Mouse (Mus musculus) cerebellum, adult (tissue): ENCODE data around the gene Tst.
A peak's percentile ranks its signal among the peaks of the same experiment; 100 is the strongest.

ENCODE experiments used
- ATAC-seq: cut with Nextera tagmentation; 2 replicates; pipeline ENCODE4 v1.9.2; 2017; ENCODE audit warnings: mild to moderate bottlenecking, moderate library complexity, mixed read lengths; ENCODE audit not compliant: insufficient number of reproducible peaks, low FRiP score, low TSS enrichment

The Tst gene

DNA sequence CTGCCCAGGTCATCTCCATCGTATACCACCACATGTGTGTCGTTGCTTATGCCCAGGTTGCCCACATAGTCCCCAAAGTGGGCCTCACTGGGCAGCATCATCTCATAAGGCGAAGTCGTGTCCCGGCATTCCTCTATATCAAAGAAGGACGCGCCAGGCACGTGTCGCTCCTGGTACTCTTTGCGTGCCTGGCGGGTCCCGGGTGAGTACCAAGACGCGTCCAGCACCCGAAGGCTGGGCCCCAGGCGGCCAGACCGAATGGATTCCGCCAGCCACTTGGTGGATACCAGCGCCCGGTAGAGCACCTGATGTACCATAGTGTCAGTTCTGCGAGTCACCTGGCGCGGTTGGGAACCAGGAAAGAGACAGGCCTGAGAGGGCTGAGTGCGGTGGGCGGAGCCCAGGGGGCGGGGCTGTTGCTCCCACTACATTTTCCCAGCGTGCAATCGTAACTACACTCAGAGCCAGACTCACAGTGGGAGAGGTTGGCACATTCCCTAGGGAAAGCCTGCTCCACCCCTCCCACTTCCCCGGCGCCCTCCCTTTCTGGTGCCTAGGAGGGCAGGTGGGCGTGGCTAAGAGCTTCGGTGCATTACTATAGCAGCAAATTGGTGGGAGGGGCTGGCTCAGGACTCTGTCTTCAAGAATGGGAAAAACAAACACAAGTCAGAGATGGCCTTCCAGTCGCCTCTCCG lies at the start of gene Tst:
Gene Tst, minus strand, starts transcription at position 391 of the 695 bp plus-strand sequence.
- ATAC-seq = peak; percentile 38; the same call in 1 of the 2 replicates

DNA sequence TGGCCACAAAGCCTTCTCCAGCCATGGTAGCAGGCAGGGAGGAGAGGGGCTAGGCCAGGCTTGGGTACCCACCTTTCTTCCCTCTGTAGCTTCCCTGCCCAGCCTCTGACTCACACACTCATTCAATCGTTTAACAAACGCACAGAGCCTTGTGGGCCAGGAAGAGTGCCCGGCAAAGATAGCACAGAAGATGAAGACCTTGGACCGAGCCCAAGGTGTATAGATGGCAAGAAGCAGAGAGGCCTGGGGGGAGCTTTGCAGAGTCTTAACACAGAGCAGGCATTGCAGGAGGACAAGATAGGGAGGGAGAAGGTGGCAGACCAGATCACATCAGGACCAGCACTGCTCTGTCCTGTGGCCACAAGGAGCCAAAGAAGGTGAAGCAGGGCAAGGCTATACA lies 49.5 kb upstream of the Tst start:
- ATAC-seq = no peak

DNA sequence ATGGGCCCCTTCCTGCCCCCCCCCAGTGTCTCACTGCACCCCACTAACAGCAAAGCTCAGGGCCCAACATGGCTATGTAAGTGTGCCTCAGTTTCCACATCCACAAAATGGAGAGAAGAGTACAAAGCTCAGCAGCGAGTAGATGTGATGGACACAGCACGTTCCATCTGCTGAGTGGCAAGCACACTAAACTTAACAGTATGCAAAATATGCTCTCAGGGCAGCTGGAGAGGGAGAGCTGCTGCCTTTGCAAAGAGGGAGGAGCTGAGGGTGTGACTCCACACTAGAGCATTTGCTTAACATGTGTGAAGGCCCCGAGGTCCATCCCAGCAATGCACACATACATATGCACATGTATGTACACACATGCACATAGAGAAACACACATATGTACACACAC lies 47.2 kb upstream of the Tst start:
- ATAC-seq = no peak

DNA sequence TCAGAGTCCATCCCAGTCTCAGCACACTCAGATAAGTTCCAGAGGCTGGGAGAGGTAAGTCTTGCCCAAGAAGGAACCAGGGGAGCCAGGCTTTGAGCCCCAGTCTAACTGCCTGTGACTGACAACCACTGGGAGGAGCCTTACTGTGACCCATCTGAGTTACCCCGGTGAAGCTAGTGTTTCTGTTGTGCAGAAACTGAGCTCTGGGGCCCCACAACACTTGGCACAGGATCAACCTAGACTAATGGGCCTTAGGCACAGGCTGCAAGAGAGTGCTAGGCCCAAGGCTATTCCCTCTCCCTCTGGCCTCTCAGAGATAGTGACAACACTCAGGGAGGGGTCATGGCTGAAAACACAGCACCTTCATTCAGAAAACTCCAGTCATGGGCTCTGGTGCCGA lies 45.5 kb upstream of the Tst start:
- ATAC-seq = no peak

DNA sequence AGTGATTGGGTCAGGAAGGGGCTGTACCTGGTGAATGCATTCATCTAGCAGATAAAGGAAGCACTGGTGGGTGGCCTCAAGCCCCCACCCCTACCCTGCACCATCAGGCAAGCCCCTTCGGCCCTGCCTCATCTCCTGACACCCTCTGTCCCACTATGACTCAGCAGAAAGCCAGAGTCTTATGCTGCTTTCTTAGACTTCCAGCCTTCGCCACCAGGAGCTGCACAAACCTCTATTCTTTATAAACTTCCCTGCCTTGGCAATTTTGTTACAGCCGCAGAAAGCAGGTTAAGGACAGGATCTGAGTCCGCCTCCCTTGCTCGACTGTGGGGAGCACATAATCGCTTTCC lies 44.7 kb upstream of the Tst start:
- no peak for ATAC-seq

DNA sequence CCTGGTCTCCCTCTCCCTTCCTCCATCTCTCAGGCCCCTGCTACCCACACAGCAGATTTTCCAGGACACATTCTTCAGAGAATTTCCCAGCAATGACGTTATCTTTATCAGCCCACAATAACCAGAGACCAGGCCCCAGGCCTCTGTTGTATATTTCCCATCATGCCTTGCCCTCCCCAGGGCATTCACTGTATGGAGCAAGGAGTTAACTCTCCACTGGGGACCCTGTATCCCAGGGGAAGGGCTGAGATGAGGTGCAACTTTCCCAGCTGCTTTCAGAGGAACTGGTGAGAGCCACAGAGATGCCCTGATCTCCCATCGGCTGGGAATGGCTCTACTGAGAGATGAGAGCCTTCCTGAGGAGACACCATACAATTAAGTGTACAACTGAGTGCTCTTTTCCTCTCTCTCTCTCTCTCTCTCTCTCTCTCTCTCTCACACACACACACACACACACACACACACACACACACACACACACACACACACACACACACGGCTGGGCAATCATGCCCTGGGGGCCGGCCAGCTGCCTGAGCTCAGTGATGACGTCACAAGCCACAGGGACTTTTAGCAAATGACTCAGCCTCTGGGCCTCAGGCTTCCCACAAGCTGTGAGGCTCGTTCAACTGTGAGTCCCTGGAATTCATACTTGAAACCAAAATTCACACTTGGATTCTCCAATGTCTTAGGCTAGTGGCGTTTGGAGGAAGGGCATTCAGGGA lies 44.1 kb upstream of the Tst start:
- no peak for ATAC-seq

DNA sequence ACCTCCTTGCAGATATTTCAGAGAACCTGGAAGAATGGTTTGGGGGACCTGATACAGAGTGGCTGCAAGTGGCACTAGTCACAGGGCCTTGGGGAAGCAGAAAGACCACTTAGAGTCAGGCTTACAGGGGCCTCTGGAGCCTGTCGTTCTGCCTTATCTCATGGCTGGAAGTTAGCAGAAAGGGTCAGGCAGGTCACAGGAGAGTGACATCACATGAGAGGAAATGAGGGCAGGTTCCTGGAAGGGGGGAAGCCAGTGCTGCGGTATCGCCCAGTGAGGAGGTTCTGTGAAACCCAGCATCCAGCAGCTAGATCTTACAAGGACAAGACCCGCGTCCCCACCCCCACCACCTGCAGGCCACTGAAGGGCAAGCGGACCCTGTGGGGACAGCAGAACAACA lies 43.4 kb upstream of the Tst start:
- no peak for ATAC-seq

DNA sequence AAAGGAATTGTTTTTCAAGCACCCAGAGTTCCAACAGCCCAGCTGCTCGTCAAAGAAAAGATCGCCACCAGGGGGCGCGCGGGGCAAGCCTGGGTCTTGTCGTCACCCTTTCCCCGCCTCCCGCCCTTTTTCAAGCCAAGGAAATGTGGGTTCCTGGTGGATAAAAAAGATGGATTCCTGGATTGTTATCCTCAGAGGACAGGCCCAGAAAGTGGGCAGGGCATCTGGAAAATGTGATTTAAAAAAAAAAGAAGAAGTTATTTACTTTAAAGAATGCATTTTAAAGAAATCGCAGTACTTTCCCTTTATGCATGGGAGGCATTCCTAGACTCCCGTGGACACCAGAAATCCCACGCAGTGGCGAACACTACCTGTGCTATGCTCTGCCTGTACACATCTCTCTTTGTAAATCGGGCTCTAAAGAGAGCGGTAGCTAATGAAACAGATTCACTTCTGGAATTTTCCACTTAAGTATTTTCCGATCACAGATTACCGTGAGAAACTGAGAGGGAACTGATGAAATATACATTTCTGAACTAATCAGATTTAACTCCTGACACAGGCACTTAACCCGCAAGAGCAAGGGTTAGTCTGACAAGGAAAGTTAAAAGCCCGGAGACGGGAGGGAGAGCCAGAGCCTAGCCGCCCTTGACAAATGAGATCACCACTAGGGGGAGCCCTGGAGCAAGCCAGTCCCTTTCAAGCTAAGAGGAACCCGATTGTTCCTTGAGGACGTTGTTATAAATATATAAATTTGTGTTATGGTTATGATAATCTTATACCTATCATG lies 42.2 kb upstream of the Tst start:
- peak; percentile 51; the same call in 1 of the 2 replicates for ATAC-seq

DNA sequence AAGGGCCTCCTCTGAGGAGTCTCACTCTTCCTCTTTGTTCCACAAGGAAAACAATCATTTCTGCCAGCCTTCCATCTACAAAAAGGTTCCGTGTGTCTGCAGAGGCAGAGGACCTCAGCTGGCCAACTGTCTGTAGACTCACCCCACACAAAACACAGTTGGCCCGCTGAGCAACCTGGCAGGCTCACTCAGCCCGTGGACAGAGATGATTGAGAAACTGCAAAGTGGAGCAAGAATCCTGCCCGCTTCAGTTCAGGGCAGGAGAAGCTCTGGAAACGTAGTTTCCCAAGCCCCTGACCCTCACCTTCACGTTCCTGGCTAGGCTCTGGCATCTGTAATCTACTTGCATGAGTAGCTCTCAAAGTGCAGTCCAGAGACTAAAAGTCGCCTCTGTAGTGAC lies 41.4 kb upstream of the Tst start:
- no peak for ATAC-seq

DNA sequence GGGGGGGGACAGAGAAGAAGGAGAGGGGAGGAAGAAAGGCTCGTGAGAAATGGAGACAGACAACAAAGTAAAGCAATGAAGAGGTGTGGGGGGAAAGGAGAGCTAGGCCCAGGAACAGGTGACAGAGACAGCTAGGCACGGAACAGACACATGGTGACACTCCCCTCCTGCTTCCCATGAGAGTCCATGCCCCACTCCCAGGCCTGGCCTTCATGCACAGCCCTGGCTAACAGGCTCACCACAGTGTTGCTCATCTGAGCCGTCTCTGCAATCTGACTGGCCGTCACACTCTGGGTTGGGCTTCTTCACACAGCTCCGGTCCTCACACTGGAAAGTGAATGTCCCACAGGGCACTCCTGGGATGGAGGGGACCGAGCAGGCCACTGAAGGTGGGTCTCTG lies 38.1 kb upstream of the Tst start:
- no peak for ATAC-seq

DNA sequence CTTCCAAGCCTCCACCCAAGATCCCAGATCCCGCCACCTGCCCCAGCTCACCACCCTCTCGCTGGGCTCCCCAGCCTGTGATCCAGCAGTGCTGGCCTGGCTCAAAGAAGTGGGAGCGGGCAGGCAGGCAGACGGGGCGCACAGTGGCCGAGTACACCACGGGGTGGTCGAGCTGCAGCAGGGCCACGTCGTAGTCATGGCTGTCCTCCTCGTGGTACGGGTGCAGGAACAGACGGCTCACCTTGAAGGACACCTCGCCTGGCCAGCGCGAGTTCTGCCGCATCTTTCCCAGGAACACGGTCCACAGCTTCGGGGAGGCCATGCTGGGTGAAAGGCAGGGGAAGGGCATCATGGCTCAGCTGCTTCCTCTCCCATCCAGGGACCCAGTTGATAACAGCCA lies 36.5 kb upstream of the Tst start:
- no peak for ATAC-seq

DNA sequence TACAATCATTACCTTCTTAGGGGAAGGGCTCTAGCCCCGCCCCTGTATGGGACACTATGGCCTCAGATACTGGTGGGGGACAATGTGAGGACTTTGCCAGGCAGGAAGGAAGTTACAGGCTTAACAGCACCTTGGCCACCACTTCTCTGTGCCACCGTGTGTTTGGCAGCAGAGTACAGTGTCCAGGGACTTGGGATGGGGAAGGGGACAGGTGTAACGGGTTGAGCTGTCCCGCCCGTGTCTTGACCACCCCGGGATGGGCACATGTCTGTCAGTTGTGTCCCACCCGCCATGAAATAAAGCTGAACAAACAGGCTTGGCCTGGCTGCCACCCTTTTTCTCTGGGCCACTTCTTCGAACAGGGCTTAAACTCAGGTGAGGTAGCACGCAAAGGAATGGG lies 33.3 kb upstream of the Tst start:
- no peak for ATAC-seq

DNA sequence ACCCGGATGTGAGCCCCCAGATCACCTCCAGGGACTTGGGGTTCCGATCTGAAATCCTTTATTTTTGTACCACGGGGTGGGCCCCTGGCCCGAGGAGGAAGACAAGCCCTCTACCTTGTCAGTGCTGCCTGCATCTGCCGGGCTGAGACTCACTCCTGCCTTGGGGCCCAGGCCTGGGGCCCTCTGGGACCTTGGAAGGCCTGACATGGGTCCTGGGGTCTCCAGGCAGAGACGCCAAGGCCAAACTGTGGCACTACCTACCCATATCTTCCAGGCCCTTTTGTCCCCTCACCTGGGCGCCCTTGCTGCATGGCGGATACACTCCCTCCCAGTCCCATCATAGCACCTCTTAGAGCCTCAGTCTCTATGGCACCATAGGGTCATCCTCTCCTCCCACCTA lies 32.8 kb upstream of the Tst start:
- ATAC-seq = no peak

DNA sequence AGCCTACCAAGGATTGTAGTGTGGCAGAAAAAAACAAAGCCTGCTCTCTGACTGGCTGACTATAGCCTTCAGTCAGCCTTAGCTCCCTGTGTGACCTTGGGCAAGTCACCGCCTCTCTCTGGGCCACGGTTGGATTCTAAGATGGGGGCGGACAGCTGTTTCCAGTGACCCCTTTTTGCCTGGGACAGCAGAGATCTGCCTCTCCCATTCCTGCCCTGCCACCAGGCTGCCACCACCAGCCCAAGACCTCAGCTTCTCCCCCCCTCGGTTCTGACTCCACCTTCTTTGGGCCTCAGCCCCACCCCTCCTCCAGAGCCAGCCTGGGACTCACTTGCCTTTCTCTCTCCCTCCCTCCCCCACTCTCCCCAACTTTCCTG lies 32.3 kb upstream of the Tst start:
- ATAC-seq = no peak

DNA sequence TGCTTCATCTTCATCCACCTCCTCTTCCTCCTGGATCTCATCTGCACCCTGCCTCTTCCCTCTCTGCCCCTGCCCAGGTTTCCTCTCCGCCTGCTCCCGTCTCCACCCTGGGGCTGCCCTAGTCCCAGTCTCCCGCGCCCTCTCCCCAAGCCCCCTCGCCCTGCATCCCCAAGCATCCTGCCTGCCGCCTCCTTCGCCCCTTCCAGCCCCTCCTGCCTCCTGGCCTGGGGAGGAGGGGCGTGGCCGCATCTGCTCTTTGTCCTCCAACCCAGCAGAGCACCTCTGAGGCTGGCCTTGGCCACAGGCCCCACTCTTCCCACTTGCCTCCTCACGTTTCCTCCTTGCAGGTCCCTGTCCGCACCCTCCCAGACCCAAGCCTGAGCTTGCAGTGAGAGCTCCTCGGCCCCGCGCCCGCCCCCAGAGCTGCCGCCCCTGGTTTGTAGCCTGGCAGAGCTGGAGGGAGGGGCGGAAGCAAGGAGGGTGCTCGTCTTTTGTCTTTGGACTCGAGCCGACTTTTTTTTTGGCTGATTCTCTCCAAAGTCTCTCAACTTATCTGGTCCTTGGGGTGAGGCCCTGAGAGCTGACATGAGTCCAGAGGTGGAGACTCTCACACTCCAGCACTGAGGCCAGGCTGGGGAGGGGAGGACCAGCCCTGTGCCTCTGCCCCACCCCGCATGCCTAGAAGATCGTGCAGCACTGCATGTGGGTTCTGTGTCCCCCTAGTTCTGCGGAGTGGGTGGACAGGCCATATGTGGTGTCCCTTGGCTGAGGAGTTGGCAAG lies 31.7 kb upstream of the Tst start:
- ATAC-seq = peak; percentile 8; the same call in 1 of the 2 replicates

DNA sequence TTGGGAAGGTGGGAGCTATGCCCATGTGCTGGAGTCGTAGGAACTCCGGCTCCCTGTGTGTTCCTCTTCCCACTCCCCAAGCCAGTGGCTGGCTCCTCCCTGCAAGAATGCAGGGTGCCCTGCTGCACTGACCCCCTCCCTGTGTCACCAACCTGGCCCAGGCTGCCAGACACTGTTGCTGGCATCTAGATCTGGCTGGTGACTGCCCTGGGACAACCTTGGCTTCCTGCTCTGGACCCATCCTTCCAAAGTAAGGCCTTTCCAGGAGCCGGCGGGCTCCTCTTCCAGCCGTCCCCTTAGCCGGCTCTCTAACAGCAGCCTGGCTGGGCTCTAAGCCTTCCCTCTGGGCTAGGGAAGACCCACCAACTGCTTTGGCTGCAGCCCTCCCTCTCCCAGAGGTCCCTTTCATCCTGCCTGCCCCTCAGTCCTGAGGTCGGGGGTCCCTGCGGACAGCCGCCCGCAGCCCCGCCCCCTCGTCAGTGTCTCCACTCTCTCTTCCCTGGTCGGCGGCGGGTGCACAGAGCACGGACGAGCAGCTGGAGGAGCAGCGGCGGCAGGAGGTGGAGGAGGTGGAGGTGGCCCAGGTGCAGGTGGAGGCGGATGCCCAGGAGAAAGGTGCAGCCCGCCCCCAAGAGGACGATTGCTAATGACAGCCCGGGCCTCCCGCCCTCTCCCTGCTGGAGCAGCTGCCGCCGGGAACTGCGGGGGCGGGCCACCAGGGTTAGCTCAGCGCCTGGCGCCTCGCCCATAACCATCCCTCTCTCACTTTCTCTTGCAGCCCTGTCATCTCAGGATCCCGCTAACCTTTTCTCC lies 30.9 kb upstream of the Tst start:
- peak; percentile 43 for ATAC-seq

DNA sequence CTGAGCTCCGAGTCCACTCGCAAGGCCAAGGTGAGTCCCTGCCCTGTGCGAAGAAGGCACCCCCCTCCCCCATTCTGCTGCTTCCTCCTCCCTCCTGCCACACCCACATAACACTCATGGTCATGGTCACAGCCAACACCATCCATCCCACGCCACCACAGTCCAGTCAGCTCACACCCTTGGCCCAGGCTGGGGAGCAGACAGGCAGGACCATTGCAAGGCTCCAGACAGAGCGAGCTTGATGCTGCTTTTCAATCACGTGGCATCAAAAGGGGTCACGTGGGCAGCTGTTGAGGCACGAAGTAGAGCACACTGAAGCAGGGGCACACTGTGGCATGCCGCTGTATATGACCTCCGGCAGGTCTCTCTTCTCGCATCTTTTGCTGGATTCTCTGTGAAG lies 30.0 kb upstream of the Tst start:
- no peak for ATAC-seq

DNA sequence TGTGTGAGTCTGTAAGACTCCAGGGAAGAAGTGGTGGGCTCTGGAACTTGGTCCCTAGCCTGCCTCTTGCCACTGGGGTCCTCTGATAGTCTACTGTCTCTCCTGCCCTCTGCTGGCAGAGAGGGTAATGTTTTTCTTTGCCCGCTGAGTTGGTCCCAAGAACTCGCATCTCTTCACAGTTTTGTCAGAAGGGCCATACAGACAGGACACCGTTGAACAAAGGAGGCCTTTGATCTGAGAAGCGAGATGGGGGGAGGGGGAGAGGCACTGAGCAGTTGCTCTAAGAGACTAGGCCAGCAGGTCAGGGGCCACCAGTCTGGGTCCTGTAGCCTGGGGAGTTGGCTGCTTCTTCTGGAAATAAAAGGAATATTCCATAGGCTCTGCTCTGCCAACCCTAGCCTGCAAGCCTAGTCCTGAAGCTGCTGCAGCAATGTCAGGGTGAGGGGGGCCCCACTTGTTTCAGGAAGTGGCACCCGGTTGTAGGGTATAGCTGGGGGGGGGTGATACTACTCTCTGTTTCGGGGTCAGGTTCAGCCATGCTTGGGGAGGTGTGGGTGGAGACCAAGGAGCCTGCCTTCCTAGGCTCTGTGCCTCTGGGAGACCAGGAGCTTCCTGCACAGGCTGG lies 29.3 kb upstream of the Tst start:
- ATAC-seq = no peak

DNA sequence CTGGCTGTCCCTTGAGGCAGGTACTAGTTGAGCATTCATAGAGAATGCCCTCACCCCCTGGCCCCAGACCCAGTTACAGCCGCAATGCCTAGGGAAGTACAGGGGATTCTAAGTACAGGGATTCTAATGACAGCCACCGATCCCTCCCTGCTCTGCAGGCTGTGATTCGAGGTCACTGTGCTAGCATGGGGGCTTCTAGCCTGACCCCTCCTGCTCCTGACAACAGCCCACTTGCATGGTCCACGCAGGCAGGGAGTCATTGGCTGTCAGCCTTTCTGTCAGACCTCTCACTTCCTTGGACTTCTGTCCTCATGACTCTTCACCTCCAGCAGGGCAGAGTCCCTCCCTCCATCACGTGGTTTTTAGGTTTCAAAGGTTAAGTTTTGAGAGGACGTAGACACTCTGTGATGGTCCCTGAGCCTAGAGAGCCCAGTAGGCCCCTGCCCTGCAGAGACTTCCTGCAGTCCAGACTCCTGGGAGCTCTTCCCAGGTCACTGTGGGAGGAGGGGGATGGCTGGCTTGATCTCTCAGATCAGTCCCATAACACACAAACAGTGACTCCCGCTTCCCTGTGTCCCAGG lies 25.9 kb upstream of the Tst start:
- no peak for ATAC-seq
